Mouse (Mus musculus) hindbrain, embryonic 12.5 days (tissue): Measurements from ENCODE around the gene Mknk2. TPM values are rescaled to one million over a fixed set of nuclear protein-coding genes. Genes with fewer than 3 reads are reported as not detected.
A peak's percentile ranks its signal among the peaks of the same experiment; 100 is the strongest.
"Not testable (repeated sequence)": the region's sequence is repeated elsewhere in the genome, so short reads cannot be mapped to it uniquely, and the experiment has no call there.

Experiments
- ATAC-seq: fragments of 200-750 bp; cut with Nextera tagmentation; 2 replicates; pipeline ENCODE4 v1.8.0; 2017; ENCODE audit warnings: moderate TSS enrichment; ENCODE audit not compliant: low FRiP score
- H3K27ac ChIP-seq: fragments of 300-500 bp; sonication (generic); 2 replicates; pipeline ENCODE4 v1.5.1; 2016; ENCODE audit warnings: mild to moderate bottlenecking
- H3K27me3 ChIP-seq: fragments of 300-500 bp; sonication (generic); 2 replicates; pipeline ENCODE4 v1.6.1; 2016; ENCODE audit warnings: mild to moderate bottlenecking
- H3K36me3 ChIP-seq: fragments of 300-500 bp; sonication (generic); 2 replicates; pipeline ENCODE4 v1.6.1; 2016; ENCODE audit warnings: mild to moderate bottlenecking
- H3K4me1 ChIP-seq: fragments of 300-500 bp; sonication (generic); 2 replicates; pipeline ENCODE4 v1.6.1; 2016
- H3K4me2 ChIP-seq: fragments of 300-500 bp; sonication (generic); replicated peaks from 2 replicates; pipeline ENCODE4 v1.6.1; 2016; ENCODE audit warnings: mild to moderate bottlenecking
- H3K4me3 ChIP-seq: fragments of 300-500 bp; sonication (generic); 2 replicates; pipeline ENCODE4 v1.5.1; 2016; ENCODE audit warnings: mild to moderate bottlenecking
- H3K9ac ChIP-seq: fragments of 300-500 bp; sonication (generic); 2 replicates; pipeline ENCODE4 v1.6.1; 2016; ENCODE audit warnings: mild to moderate bottlenecking, moderate library complexity
- H3K9me3 ChIP-seq: fragments of 300-500 bp; sonication (generic); replicated peaks from 2 replicates; pipeline ENCODE4 v1.6.1; 2016; ENCODE audit warnings: mild to moderate bottlenecking
- WGBS: fragments of 180-500 bp; shearing (Covaris S2); methylation state at CpG from one replicate; pipeline ENCODE4 v1.1.7; 2016; 5-methylcytosine and 5-hydroxymethylcytosine counted together
- polyA plus RNA-seq: library from polyadenylated mRNA; unstranded; fragments of >200 nt; fragmentation: Nextera tagmentation; extraction: Ambion mirVana; gene quantifications from 2 replicates; pipeline ENCODE4 v1.2.1, GENCODE M21; 2016

Gene Mknk2
- polyA plus RNA-seq, 1 experiment from 2014 or later: 90.3 TPM

DNA sequence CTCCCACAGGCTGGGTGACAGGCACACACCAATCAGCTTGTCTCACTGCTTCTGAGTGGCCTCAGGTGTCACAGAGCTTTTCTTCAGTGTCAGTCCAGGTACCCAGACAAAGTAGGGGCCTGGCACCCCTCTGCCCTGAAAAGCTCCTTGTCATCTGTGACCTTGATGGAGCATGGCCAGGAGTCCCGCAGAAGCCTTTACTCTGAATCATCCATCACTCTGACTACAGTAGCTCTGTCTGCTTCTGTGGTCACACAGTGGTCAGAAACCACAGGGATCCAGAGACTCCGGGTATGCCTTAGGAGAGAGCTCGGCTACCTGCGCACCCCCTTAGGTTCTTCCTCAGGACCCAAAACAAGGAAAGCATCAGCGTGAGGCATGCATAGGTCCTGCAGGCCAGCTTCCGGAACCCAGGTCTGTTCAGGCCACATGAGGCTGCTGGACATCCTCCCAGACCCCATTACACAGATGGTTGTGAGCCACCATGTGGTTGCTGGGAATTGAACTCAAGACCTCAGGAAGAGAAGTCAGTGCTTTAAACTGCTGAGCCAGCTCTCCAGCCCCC lies 24.7 kb downstream of the Mknk2 start:
- no peak overlapping the region for H3K4me3 ChIP-seq
- peaks cover 16% of the 10 kb centered on the region for H3K36me3 ChIP-seq
- H3K27ac ChIP-seq: no peak overlapping the region
- no peaks in the 10 kb centered on the region for H3K27me3 ChIP-seq
- H3K9me3 ChIP-seq: no peaks in the 10 kb centered on the region
- no peak overlapping the region for H3K4me2 ChIP-seq
- WGBS: 89% methylated on average over 6 of the region's 6 CpGs
- peaks cover 37% of the 10 kb centered on the region for H3K4me1 ChIP-seq
- peak overlapping the region; percentile 20; the same call in 1 of the 2 replicates for H3K9ac ChIP-seq
- no peak for ATAC-seq

DNA sequence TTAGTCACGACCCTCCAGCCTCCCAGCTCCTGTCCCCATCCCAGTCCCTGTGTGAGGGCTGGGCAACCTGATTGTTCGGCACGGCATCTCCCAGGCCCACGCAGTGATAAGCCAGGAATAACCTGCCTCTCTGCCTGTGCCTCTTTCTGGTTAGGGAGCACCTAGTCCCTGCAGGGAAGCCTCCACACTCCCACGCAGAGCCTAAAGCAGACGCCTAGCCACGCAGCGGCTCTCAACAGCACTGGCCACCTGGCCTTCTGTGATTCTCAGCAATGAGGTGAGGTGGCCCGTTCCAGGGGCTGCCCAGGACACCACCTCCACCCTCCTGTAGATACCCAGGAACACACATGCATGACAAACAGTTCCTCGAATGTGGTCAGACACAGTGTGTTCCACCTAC lies 27.5 kb downstream of the Mknk2 start:
- ATAC-seq: no peak
- H3K36me3 ChIP-seq: peaks cover 43% of the 10 kb centered on the region
- WGBS: 95% methylated on average over 10 of the region's 10 CpGs

DNA sequence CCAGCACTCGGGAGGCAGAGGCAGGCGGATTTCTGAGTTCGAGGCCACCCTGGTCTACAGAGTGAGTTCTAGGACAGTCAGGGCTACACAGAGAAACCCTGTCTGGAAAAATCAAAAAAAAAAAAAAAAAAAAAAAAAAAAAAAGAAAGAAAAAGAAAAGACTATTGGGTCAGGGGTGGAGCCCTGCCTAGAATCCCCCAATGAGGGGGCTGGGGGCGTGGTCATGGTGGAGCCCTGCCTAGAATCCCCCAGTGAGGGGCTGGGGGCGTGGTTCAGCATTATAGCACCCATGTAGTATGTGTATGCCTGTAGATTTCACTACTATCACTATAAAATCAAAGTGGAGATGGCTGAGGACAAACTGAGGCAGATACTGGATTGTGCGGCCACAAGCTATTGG lies 28.0 kb downstream of the Mknk2 start:
- not testable (repeated sequence) for H3K27ac ChIP-seq, H3K4me3 ChIP-seq, H3K9me3 ChIP-seq, H3K4me2 ChIP-seq, ATAC-seq, H3K27me3 ChIP-seq, H3K9ac ChIP-seq
- 88% methylated on average over 6 of the region's 6 CpGs for WGBS
- H3K36me3 ChIP-seq: peaks cover 48% of the 10 kb centered on the region
- peaks cover 22% of the 10 kb centered on the region for H3K4me1 ChIP-seq

More for the DNA sequence above, 27.5 kb downstream of the Mknk2 start:
- H3K27me3 ChIP-seq: no peaks in the 10 kb centered on the region
- H3K4me1 ChIP-seq: peaks cover 27% of the 10 kb centered on the region
- H3K4me3 ChIP-seq: no peak overlapping the region
- no peak overlapping the region for H3K27ac ChIP-seq
- H3K9me3 ChIP-seq: no peaks in the 10 kb centered on the region
- no peak overlapping the region for H3K4me2 ChIP-seq
- no peak overlapping the region; the same call in 1 of the 2 replicates for H3K9ac ChIP-seq

DNA sequence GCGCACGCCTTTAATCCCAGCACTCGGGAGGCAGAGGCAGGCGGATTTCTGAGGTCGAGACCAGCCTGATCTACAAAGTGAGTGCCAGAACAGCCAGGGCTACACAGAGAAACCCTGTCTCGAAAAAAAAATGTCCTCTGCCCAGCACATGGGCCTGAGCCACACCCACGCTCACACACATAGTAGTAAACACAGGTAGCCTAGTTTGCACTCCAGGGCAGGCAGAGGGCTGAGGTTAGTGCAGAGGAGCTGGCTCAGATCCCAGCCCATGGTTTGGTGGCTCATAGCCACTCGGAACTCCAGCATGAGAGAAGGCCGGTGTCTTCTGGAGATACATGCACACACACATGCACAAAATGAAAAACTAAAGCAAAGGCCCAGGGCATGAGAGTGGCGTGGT lies 31.0 kb downstream of the Mknk2 start:
- 91% methylated on average over 10 of the region's 10 CpGs for WGBS

DNA sequence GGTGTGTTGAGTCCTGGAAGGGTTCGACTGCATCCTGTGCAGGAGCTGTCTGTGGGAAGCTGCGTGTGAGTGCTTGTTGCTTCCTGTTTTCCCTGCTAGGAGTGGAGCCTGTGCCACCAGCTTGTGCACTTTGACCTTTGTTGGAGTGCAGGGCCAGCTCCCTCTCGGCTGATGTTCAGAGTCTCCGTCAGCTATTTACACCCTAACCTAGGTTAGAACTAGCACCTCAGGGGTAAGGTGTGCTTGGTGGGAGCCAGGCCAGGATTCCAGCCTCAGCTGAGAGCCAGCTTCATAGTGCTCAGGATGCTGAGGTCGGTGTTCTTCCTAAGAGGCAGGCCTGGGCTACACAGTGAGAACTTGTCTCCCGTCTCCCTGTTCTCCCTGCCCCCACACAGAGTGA lies 42.6 kb downstream of the Mknk2 start:
- no peak for ATAC-seq
- no peak overlapping the region for H3K4me2 ChIP-seq
- peaks cover 82% of the 10 kb centered on the region for H3K36me3 ChIP-seq
- no peak overlapping the region for H3K4me3 ChIP-seq
- H3K27ac ChIP-seq: no peak overlapping the region
- 85% methylated on average over 6 of the region's 6 CpGs for WGBS
- H3K9me3 ChIP-seq: no peaks in the 10 kb centered on the region
- H3K9ac ChIP-seq: no peak overlapping the region
- peaks cover 2% of the 10 kb centered on the region; the same call in 1 of the 2 replicates for H3K4me1 ChIP-seq
- no peaks in the 10 kb centered on the region for H3K27me3 ChIP-seq

More for the DNA sequence above, 31.0 kb downstream of the Mknk2 start:
- no peak for ATAC-seq
- Histone ChIP-seq H3K4me3 (no peak overlapping the region), H3K9me3 (no peaks in the 10 kb centered on the region), H3K27me3 (no peaks in the 10 kb centered on the region), H3K4me1 (0 out of 2 replicates have a peak, but pooled peaks cover 9% of the 10 kb centered on the region), H3K9ac (no peak overlapping the region), H3K4me2 (no peak overlapping the region), H3K27ac (no peak overlapping the region), H3K36me3 (peaks cover 73% of the 10 kb centered on the region)

DNA sequence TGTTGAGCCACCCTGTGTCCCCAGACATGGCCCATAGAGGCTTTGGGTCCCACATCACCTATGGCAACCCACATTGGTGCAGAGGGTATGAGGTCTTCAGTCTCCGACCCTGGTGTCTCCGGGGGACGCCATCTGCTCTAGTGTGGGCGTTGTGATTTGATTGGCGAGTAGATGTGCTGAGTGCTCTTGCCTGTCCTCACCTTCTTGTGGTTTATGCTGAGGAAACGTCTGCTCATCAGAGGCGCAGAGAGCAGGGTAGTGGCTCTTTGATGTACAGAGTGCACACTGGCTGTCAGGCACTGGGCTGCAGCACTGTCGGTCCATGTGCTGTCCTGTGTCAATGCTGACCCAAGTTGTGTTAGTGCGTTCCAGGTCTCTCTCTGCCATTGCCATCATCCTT lies 49.0 kb downstream of the Mknk2 start:
- Histone ChIP-seq H3K9ac (0 out of 2 replicates have a peak overlapping the region, but pooled peaks have one; percentile 8), H3K4me1 (peaks cover 36% of the 10 kb centered on the region), H3K27me3 (no peaks in the 10 kb centered on the region), H3K36me3 (0 out of 2 replicates have a peak, but pooled peaks cover 22% of the 10 kb centered on the region), H3K4me3 (no peak overlapping the region), H3K9me3 (no peaks in the 10 kb centered on the region), H3K4me2 (no peak overlapping the region), H3K27ac (no peak overlapping the region)
- 85% methylated on average over 9 of the region's 9 CpGs for WGBS
- ATAC-seq: no peak

DNA sequence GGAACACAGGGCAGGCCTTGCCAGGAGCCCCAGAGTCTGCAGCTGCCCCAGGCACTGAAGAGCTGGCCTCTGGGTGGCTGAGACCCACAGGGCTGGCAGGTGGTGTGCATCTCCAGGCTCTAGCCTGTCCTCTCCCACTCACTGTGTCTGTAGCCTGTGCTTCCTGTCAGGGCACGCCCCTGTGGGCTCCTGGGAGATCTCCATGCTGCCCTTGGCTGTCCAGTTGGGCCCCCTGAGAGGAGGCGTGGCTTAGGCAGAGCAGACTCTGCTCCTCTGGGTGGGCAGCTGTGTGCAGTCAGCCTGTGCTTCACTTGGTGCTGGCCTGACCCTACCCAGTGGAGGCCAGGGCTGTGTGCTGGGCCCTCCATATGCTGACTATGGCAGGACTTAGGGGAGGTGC lies 50.2 kb downstream of the Mknk2 start:
- no peak overlapping the region for H3K4me2 ChIP-seq
- H3K4me1 ChIP-seq: peaks cover 46% of the 10 kb centered on the region
- ATAC-seq: no peak

DNA sequence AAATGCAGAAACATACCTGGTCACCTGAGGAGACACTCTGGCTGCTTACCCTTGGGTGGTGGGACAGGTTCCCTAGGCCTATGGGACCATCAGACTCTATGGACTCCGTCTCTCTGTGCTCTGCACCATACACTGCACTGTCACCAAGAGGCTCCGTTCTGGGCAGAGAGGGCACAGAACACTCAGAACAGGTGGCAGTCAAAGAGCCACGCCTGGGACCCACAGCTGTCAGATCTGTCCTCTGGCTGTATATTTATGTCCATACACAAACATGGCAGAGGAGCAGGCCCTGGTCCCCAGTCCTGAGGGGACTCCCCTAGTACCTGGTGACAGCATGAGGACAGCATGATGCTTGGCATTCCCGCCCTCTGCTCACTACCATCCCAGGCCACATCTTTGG lies 52.1 kb downstream of the Mknk2 start:
- 95% methylated on average over 4 of the region's 4 CpGs for WGBS
- Histone ChIP-seq H3K27ac (no peak overlapping the region), H3K9ac (peak overlapping the region; percentile 24; the same call in 1 of the 2 replicates), H3K9me3 (no peaks in the 10 kb centered on the region), H3K4me2 (no peak overlapping the region), H3K36me3 (0 out of 2 replicates have a peak, but pooled peaks cover 8% of the 10 kb centered on the region), H3K27me3 (no peaks in the 10 kb centered on the region), H3K4me3 (no peak overlapping the region), H3K4me1 (peaks cover 53% of the 10 kb centered on the region)
- ATAC-seq: no peak

More for the DNA sequence above, 50.2 kb downstream of the Mknk2 start:
- Histone ChIP-seq H3K4me3 (no peak overlapping the region), H3K9me3 (no peaks in the 10 kb centered on the region), H3K27me3 (no peaks in the 10 kb centered on the region), H3K27ac (no peak overlapping the region), H3K36me3 (0 out of 2 replicates have a peak, but pooled peaks cover 18% of the 10 kb centered on the region), H3K9ac (no peak overlapping the region)
- 63% methylated on average over 2 of the region's 2 CpGs for WGBS

DNA sequence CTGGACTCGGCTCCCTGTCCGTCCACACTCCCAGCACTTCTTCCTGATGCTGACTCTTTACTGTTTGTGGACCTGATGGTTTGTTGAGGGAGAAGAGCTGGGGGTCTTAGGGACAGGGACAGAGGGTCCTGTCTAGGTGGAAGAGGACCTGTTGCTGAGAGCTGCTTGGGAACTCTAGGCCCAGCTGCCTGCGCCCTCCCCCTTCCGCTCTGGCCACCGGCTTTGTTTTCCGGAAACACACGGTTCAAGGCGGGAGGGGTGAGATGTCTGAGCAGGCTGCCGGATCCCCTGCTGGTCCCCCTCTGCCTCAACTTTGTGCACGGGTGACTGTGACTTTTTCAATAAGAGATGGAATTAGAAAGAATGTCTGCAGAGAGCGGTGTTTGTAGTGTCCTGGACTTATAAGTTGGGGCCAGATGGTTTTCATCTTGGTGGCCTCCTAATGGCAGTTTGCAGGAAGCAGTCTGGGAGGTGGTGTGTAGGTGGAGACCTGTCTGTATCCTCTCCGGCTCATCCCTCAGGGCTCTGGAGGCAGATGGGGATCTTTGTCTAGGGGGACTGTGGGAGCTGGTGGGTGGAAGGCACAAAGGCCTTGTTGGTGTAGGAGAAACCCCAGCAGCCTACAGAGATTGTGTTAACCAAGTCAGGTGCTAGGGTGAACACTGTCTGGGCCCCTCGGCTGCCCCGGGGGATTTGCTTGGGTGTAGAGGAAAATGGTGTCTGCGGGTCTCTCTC lies 54.3 kb downstream of the Mknk2 start:
- no peaks in the 10 kb centered on the region for H3K9me3 ChIP-seq
- peak overlapping the region; percentile 94 for H3K9ac ChIP-seq
- no peaks in the 10 kb centered on the region for H3K36me3 ChIP-seq
- no peaks in the 10 kb centered on the region for H3K27me3 ChIP-seq
- 16% methylated on average over 15 of the region's 15 CpGs for WGBS
- H3K4me3 ChIP-seq: peak overlapping the region; percentile 85
- peak overlapping the region; percentile 84 for H3K27ac ChIP-seq
- ATAC-seq: no peak
- peak overlapping the region; percentile 98 for H3K4me2 ChIP-seq
- H3K4me1 ChIP-seq: peaks cover 39% of the 10 kb centered on the region

DNA sequence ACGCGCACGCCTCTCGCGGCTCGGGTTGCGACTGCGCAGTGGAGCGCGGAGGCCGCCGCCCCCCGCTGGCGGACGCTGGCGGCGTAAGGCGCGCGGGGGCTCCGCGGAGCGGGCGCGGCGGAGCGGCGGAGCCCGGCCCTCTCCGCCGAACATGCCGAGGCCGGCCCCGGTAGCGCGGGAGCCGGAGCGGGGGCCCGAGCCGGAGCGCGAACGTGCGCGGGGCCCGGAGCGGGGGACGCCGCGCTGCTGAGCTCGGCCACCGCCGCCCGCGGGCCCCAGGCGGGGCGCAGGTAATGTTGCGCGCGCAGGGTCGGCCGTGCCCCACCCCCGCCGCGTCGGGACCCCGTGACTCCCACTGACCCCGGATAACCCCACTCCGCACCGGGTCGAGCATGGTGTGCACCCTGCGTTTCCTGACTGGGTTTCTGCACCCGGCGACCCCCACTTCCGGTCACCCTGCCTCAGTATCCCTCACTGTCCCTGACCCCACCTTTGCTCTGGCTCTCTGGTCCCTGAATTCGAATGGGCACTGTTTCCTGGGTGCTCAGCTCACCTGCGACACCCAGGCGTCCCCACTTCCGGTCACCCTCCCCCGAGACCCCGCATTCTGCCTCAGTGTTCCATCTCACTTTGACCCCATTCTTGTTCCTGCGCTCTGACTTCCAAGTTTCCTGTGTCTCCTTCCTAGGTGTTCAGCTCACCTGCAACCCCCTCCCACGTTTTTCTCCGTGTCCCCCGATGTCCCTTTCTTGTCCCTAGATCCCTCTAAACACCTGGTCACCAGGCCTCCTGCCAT lies 55.1 kb downstream of the Mknk2 start, which contains the start of gene Csnk1g2:
Gene Csnk1g2, plus strand, starts transcription at position 178 of the 796 bp plus-strand sequence.
- Histone ChIP-seq H3K4me1 (peaks cover 38% of the 10 kb centered on the region), H3K9me3 (no peaks in the 10 kb centered on the region), H3K4me2 (peak within 1 kb of the TSS; percentile 98), H3K9ac (peak within 1 kb of the TSS; percentile 94), H3K27me3 (no peaks in the 10 kb centered on the region), H3K36me3 (no peaks in the 10 kb centered on the region), H3K4me3 (peak within 1 kb of the TSS; percentile 85), H3K27ac (peak within 1 kb of the TSS; percentile 96)
- no peak; the same call in 1 of the 2 replicates for ATAC-seq
- 1% methylated on average over 54 of the region's 85 CpGs for whole genome bisulfite sequencing

DNA sequence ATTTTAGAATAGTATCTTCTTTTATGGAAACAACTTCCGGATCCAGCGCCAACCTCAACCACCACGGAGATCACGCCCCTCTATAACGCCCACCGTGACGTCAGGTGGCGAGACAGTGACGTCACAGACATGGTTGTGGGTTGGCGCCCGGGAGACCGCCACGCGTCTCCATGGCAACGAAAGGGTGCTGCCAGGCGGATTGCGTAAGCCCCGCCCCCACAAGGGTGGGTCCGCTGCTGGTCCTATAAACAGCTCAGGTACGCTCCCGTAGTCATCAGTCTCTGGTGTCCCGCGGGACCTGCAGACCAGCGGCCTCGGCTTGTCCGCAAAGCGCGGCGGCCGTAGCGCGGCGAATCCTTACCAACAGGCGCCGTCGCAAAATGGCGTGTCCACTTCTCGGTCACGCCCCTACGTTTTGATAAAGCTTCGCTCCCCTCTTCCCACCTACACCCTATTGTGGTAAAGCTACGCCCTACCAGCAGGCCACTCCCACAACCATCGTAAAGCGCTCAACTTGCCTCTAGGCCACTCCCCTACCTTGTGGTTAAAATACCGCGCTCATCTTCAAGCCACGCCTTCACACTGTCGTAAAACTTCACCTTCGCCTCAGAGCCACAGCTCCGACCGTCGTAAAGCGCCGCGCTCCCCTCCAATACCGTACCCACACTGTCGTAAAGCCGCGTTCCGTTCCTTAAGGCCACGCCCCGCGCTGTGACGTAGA lies 55.8 kb downstream of the Mknk2 start:
- peak; percentile 96 for ATAC-seq
- H3K4me3 ChIP-seq: peak overlapping the region; percentile 85
- H3K4me1 ChIP-seq: peaks cover 33% of the 10 kb centered on the region
- no peaks in the 10 kb centered on the region for H3K36me3 ChIP-seq
- peak overlapping the region; percentile 94; the same call in 1 of the 2 replicates for H3K9ac ChIP-seq
- WGBS: under 1% methylated on average over 64 of the region's 64 CpGs
- H3K27ac ChIP-seq: peak overlapping the region; percentile 96
- H3K27me3 ChIP-seq: no peaks in the 10 kb centered on the region
- H3K9me3 ChIP-seq: no peaks in the 10 kb centered on the region
- H3K4me2 ChIP-seq: peak overlapping the region; percentile 98

DNA sequence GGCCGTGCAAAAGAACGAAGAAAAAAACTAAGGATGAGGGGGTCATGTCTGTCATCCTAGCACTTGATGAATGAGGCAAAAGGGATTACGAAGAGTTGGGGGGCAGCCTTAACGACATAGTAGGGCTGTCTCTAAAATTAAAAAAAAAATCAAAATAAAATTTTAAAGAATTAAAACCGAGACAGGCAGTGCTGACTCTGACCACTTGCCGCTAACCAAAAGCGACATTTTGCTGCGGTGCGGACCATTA lies 56.3 kb downstream of the Mknk2 start:
- Histone ChIP-seq H3K36me3 (no peaks in the 10 kb centered on the region), H3K27me3 (no peaks in the 10 kb centered on the region), H3K27ac (peak overlapping the region; percentile 96), H3K9me3 (no peaks in the 10 kb centered on the region), H3K9ac (peak overlapping the region; percentile 70), H3K4me3 (peak overlapping the region; percentile 85), H3K4me1 (peaks cover 33% of the 10 kb centered on the region), H3K4me2 (peak overlapping the region; percentile 59)
- WGBS: 6% methylated on average over 9 of the region's 9 CpGs
- ATAC-seq: no peak
